Mouse (Mus musculus) monocyte, adult 5-6 weeks (primary cell): ENCODE measurements around the gene Amhr2. TPM values are rescaled to one million over a fixed set of nuclear protein-coding genes. Genes with fewer than 3 reads are reported as not detected.

Experiments used
- ATAC-seq: fragments of 153-309, 156-312 bp; replicated peaks from 2 replicates; pipeline ENCODE4 v1.8.0; 2017; ENCODE audit warnings: mild to moderate bottlenecking; ENCODE audit not compliant: low TSS enrichment, insufficient number of reproducible peaks, severe bottlenecking, poor library complexity, low FRiP score
- total RNA-seq: library from RNA; stranded (forward); fragments of 200-1000, 200-491, 200-594 nt; gene quantifications from 3 replicates; pipeline ENCODE4 v1.2.3, GENCODE M21; 2017

Amhr2 gene
- total RNA-seq, 1 experiment from 2014 or later, result 0.86 TPM

DNA sequence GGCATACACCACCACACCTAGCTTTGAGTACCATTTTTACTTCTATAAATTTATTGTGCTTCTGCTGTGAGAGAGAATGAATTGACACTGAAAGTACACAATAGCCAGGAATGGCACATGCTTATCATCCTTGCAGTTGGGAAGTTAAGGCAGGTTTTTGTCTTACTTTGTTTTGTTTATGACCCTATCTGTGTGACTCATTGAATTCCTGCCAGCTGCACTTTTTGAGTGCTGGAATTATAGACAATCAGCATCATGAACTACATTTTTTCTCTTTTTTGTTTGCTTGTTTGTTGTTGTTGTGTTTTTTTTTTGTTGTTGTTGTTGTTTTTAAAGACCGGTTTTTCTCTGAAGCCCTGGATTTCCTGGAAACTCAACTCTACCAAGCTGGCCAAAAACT is 24.2 kb upstream of the Amhr2 start:
- no peak for ATAC-seq

- peak; percentile 76 for ATAC-seq
Measured at GRCm38 (mm10) chr15:102421437-102421836, 23.7 kb upstream of the Amhr2 start.

- no peak for ATAC-seq
Measured at GRCm38 (mm10) chr15:102423602-102424240, 21.4 kb upstream of the Amhr2 start.

- no peak for ATAC-seq
Measured at GRCm38 (mm10) chr15:102424657-102425056, 20.5 kb upstream of the Amhr2 start.

GRCm38 (mm10) chr15:102426963-102427362 is 18.2 kb upstream of the Amhr2 start:
- ATAC-seq, result no peak

- no peak for ATAC-seq
Measured at GRCm38 (mm10) chr15:102432046-102432445, 13.1 kb upstream of the Amhr2 start.

- ATAC-seq, result no peak
Measured at GRCm38 (mm10) chr15:102433173-102433572, 12.0 kb upstream of the Amhr2 start.

DNA sequence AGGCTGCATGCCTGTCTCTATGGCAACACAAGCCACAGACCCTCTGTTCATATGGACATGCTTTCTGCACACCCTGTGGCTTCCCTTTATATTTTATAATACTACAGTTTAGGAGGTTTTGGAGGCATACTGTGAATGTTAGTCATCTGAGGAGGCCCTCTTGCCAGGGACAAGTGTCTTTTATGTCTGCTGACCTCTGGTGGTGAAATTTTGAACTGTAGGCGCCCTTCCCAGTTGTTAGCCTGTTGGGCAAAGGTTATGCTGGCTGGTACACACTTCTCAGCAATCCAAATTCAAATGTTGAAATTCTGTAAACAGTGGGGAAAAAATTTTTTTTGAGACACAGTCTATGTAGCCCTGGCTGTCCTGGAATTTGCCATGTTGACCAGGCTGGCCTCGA is 2.7 kb upstream of the Amhr2 start:
- peak; percentile 73 for ATAC-seq

DNA sequence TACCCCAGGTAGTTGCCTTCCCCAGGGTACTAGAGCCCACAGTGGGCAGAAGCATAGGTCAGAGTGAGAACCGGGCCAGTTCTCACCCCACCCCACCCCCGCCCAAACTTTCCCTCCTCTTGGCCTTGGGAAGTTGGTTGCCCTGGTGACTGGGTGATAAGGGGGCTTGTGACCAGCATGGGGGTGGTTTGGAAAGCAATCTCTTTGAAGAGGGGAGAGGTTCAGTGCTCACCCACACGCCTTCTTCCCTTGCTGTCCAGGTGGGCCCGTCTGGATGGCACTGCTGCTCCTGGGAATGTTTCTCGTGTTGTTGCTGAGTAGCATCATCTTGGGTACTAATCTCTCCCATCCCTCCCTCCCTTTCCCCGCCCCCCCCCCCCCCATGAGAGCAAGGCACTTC is 1.3 kb downstream of the Amhr2 start:
- no peak for ATAC-seq

DNA sequence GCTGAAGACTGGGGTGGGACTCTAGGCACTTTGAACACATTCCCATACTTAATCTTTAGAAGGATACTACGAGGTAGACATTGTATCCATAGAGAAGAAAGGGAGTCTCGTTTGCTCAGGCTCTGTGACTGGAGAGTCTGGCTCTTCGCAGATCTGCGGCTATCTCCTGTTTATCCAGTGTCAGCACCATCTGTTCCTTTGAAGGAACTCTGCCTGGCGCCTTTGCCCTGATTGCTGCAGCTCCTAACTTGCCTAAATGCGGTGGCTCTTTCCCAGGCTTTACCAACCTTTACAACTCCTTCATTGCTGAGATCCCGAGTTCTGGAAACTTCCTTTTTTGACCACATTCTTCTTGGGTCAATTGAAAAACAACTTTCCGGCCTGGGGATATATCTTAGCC is 4.2 kb downstream of the Amhr2 start:
- no peak for ATAC-seq

- no peak for ATAC-seq
Measured at GRCm38 (mm10) chr15:102450928-102451327, 5.8 kb downstream of the Amhr2 start.

- 0 out of 2 replicates have a peak, but pooled peaks have one; percentile 12 for ATAC-seq
Measured at GRCm38 (mm10) chr15:102451666-102452430, 6.7 kb downstream of the Amhr2 start.

DNA sequence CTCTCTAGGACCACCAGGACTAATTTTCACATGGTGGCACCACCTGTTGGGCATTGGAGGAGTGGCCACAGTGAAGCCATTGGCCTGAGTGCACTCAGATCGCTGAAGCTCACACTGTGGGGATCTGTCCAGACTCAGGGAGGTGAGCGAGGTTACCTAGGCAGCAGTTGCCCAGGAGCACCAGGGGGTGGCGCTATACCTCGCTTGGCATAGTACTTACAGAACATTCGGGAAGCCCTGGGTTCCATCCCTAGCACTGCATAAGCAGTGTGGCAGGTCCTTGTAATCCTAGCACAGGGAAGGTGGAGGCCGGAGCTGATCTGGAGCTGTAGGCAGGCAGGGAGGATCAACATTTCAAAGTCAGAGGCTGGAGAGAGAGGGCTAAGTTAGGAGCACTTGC is 10.8 kb downstream of the Amhr2 start:
- no peak for ATAC-seq

DNA sequence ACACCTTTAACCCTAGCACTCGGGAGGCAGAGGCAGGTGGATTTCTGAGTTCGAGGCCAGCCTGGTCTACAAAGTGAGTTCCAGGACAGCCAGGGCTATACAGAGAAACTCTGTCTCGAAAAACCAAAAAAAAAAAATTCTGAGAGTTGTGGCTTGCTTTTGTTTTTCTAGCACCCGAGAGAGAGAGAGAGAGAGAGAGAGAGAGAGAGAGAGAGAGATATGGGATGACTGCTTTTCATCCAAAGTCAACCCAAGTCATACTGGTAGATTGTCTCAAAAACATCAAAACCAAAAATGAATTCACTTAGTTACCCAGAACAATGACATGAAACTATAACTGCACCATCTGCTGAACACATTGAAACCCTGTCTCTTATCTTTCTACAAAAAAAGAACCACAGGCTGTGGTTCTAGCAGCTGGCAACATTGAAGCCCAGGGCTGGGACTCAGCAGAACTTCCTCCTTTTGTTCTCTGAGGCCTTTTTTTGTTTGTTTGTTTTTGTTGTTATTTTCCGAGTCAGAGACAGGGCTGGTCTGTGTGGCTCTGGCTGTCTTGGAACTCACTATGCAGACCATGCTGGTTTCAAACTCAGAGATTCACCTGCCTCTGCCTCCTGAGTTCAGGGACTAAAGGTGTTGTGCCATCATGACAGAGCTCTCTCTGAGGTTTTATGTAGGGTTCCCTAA is 13.0 kb downstream of the Amhr2 start:
- no peak for ATAC-seq

GRCm38 (mm10) chr15:102458904-102459317 is 13.7 kb downstream of the Amhr2 start, which contains the start of gene Prr13:
Prr13 (plus strand) TSS chr15:102459028.
- ATAC-seq, result peak; percentile 88

DNA sequence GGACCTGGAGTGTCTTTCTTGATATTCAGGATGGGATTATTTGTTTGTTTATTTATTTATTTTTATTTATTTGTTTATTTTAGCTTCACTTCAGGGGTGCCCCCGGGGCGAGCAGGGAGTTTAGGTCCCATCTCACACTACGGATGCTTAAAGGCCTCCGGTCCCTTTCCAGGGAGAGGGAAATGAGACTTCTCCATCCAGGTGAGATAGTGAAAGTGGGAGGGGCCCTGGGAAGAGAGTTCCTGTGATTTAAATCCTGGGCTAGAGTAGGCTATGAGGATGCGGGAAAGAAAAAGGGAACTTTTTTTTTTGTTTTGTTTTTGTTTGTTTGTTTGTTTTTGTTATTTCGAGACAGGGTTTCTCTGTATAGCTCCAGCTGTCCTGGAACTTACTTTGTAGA is 14.2 kb downstream of the Amhr2 start:
- ATAC-seq, result no peak

GRCm38 (mm10) chr15:102459847-102460246 is 14.7 kb downstream of the Amhr2 start:
- no peak for ATAC-seq

GRCm38 (mm10) chr15:102460409-102460808 is 15.2 kb downstream of the Amhr2 start:
- no peak for ATAC-seq

GRCm38 (mm10) chr15:102460971-102461370 is 15.8 kb downstream of the Amhr2 start:
- peak; percentile 42; the same call in 1 of the 2 replicates for ATAC-seq
